Mouse (Mus musculus): ENCODE data around the gene Gata1. TPM values are rescaled to one million over a fixed set of nuclear protein-coding genes. Genes with fewer than 3 reads are reported as not detected.
A peak's percentile ranks its signal among the peaks of the same experiment; 100 is the strongest.

Gata1 gene
- total and polyA plus RNA-seq, 3 experiments = 38.1 to 93.3 (median 46.2) TPM

DNA sequence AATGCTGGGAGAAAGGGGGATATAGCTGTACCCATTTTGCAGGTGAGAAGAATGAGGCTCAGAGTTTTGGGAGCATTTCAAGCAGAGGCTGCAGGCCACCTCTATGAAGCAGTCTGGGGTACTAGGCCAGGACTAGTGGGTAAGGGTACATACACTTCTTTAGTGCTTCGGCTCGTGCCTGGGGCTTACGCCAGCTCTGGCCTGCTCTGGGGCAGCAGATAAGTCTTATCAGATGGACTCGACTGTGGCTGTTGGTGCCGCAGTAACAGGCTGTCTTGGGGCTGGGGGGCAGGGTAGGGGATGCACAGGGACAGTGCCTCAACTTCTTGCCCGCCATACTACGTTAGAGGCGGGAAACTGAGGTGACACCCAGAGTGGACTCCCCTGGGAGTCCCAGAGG is 9.6 kb downstream of the Gata1 start:
- peak overlapping the region; percentile 73 for H3K4me3 ChIP-seq (ENCODE audit: low read depth, low read length)
- peaks cover 5% of the 10 kb centered on the region for H3K36me3 ChIP-seq (replicated peaks)
- no peaks in the 10 kb centered on the region for H3K9me3 ChIP-seq (replicated peaks)
- H3K27me3 ChIP-seq (ENCODE audit: insufficient read depth, low read length) = no peaks in the 10 kb centered on the region
- ATAC-seq (ENCODE audit: extremely low read depth, insufficient number of reproducible peaks, low FRiP score, poor library complexity, severe bottlenecking) = peak; percentile 50
- DNase-seq (ENCODE audit: low spot score) = peak; percentile 39
- peak; percentile 87 for TF ChIP-seq TAL1 (conservative IDR thresholded peaks at IDR 0.05; ENCODE audit: low read depth, low read length)
- TF ChIP-seq GATA2 (IDR thresholded peaks at IDR 0.05; ENCODE audit: borderline replicate concordance, low read depth, low read length) = no peak
- H3K4me1 ChIP-seq (ENCODE audit: insufficient read depth, low read depth, low read length) = peaks cover 35% of the 10 kb centered on the region

GRCm38 (mm10) chrX:7967596-7968201 is 10.2 kb downstream of the Gata1 start:
- ATAC-seq (ENCODE audit: extremely low read depth, insufficient number of reproducible peaks, low FRiP score, poor library complexity, severe bottlenecking) (peak; percentile 30), DNase-seq (ENCODE audit: low spot score) (peak; percentile 58)
- Histone ChIP-seq H3K27me3 (ENCODE audit: insufficient read depth, low read length) (no peaks in the 10 kb centered on the region), H3K9me3 (replicated peaks) (no peaks in the 10 kb centered on the region), H3K36me3 (replicated peaks) (peaks cover 9% of the 10 kb centered on the region), H3K4me3 (ENCODE audit: low read depth, low read length) (peak overlapping the region; percentile 73), H3K4me1 (ENCODE audit: insufficient read depth, low read depth, low read length) (peaks cover 35% of the 10 kb centered on the region)
- TF ChIP-seq CTCF (IDR thresholded peaks at IDR 0.05; ENCODE audit: low read depth, low read length) (no peak), POLR2AphosphoS5 (IDR thresholded peaks at IDR 0.05; ENCODE audit: insufficient replicate concordance, low read depth, low read length) (no peak), GATA2 (IDR thresholded peaks at IDR 0.05; ENCODE audit: borderline replicate concordance, low read depth, low read length) (no peak), TAL1 (conservative IDR thresholded peaks at IDR 0.05; ENCODE audit: low read depth, low read length) (no peak), GATA1 (IDR thresholded peaks at IDR 0.05; ENCODE audit: borderline replicate concordance, low read length) (no peak)

DNA sequence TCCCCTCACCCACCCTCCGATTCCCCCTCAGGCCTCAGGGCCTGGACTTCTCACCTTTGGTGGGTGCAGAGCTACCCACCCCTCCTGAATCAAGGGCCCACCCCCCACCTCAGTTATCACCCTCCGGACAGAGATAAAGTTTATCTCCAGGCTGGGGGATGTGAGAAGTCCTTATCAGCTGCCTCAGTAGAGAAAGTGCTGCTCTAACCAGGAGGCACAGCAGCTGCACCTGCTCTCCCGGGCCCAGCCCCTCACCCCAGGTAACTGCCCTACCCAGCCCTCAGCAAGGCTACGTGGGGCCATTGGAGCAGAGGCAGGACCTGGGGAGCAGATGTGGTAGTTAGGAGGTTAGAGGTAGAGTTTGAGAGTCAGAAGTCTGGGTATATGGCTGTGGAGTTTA is 11.7 kb downstream of the Gata1 start:
- H3K4me1 ChIP-seq (ENCODE audit: insufficient read depth, low read depth, low read length) = peaks cover 28% of the 10 kb centered on the region

GRCm38 (mm10) chrX:7963829-7964626 is 13.8 kb downstream of the Gata1 start:
- TF ChIP-seq POLR2AphosphoS5 (IDR thresholded peaks at IDR 0.05; ENCODE audit: insufficient replicate concordance, low read depth, low read length) (no peak), GATA1 (IDR thresholded peaks at IDR 0.05; ENCODE audit: borderline replicate concordance, low read length) (no peak), GATA2 (IDR thresholded peaks at IDR 0.05; ENCODE audit: borderline replicate concordance, low read depth, low read length) (no peak), TAL1 (conservative IDR thresholded peaks at IDR 0.05; ENCODE audit: low read depth, low read length) (no peak)

More for the DNA sequence above, 11.7 kb downstream of the Gata1 start:
- H3K27me3 ChIP-seq (ENCODE audit: insufficient read depth, low read length) = no peaks in the 10 kb centered on the region
- ATAC-seq (ENCODE audit: extremely low read depth, insufficient number of reproducible peaks, low FRiP score, poor library complexity, severe bottlenecking) = peak; percentile 12; the same call in 1 of the 2 replicates
- peak; percentile 18 for DNase-seq (ENCODE audit: low spot score)
- peak overlapping the region; percentile 73 for H3K4me3 ChIP-seq (ENCODE audit: low read depth, low read length)
- TF ChIP-seq TAL1 (conservative IDR thresholded peaks at IDR 0.05; ENCODE audit: low read depth, low read length) (peak; percentile 82), POLR2AphosphoS5 (IDR thresholded peaks at IDR 0.05; ENCODE audit: insufficient replicate concordance, low read depth, low read length) (no peak), CTCF (IDR thresholded peaks at IDR 0.05; ENCODE audit: low read depth, low read length) (no peak)
- peaks cover 21% of the 10 kb centered on the region for H3K36me3 ChIP-seq (replicated peaks)
- H3K9me3 ChIP-seq (replicated peaks) = no peaks in the 10 kb centered on the region

GRCm38 (mm10) chrX:7958868-7959267 is 19.0 kb downstream of the Gata1 start:
- Histone ChIP-seq H3K4me1 (ENCODE audit: insufficient read depth, low read depth, low read length) (peaks cover 30% of the 10 kb centered on the region), H3K27me3 (ENCODE audit: insufficient read depth, low read length) (no peaks in the 10 kb centered on the region), H3K9me3 (replicated peaks) (no peaks in the 10 kb centered on the region), H3K4me3 (ENCODE audit: low read depth, low read length) (peak overlapping the region; percentile 28; the same call in 1 of the 2 replicates), H3K36me3 (replicated peaks) (peaks cover 71% of the 10 kb centered on the region)
- DNase-seq (ENCODE audit: low spot score) = no peak
- no peak for TF ChIP-seq GATA1 (IDR thresholded peaks at IDR 0.05; ENCODE audit: borderline replicate concordance, low read length)
- no peak for TF ChIP-seq GATA2 (IDR thresholded peaks at IDR 0.05; ENCODE audit: borderline replicate concordance, low read depth, low read length)
- no peak for TF ChIP-seq POLR2AphosphoS5 (IDR thresholded peaks at IDR 0.05; ENCODE audit: insufficient replicate concordance, low read depth, low read length)
- no peak for TF ChIP-seq TAL1 (conservative IDR thresholded peaks at IDR 0.05; ENCODE audit: low read depth, low read length)
- no peak for TF ChIP-seq CTCF (IDR thresholded peaks at IDR 0.05; ENCODE audit: low read depth, low read length)
- ATAC-seq (ENCODE audit: extremely low read depth, insufficient number of reproducible peaks, low FRiP score, poor library complexity, severe bottlenecking) = no peak

More at GRCm38 (mm10) chrX:7963829-7964626, 13.8 kb downstream of the Gata1 start:
- H3K9me3 ChIP-seq (replicated peaks) = no peaks in the 10 kb centered on the region
- H3K4me1 ChIP-seq (ENCODE audit: insufficient read depth, low read depth, low read length) = peaks cover 23% of the 10 kb centered on the region
- peaks cover 43% of the 10 kb centered on the region for H3K36me3 ChIP-seq (replicated peaks)
- peak; percentile 17 for DNase-seq (ENCODE audit: low spot score)
- no peaks in the 10 kb centered on the region for H3K27me3 ChIP-seq (ENCODE audit: insufficient read depth, low read length)
- ATAC-seq (ENCODE audit: extremely low read depth, insufficient number of reproducible peaks, low FRiP score, poor library complexity, severe bottlenecking) = peak; percentile 47
- peak overlapping the region; percentile 73 for H3K4me3 ChIP-seq (ENCODE audit: low read depth, low read length)

DNA sequence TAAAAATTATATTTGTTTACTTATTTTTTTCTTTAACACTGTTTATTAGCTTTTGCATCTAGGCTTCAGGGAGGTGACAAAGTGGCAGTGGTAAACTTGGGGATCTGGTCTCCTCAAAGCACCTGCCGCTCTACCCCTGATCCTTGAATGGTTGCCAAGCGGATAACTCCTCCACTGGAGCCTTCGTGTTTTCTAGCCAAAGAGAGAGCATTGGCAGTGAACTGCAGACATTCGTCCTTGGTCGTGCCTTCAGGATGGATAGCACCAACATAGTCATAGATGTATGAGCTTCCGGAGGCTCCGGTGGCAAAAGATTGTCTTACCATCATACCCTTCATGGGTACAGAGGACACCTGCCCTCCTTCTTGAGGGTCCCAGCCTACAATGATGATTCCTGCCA is 27.8 kb downstream of the Gata1 start:
- H3K27me3 ChIP-seq (ENCODE audit: insufficient read depth, low read length) = no peaks in the 10 kb centered on the region
- H3K4me1 ChIP-seq (ENCODE audit: insufficient read depth, low read depth, low read length) = peaks cover 14% of the 10 kb centered on the region
- TF ChIP-seq GATA2 (IDR thresholded peaks at IDR 0.05; ENCODE audit: borderline replicate concordance, low read depth, low read length) (no peak), TAL1 (conservative IDR thresholded peaks at IDR 0.05; ENCODE audit: low read depth, low read length) (no peak), CTCF (IDR thresholded peaks at IDR 0.05; ENCODE audit: low read depth, low read length) (no peak), GATA1 (IDR thresholded peaks at IDR 0.05; ENCODE audit: borderline replicate concordance, low read length) (no peak), POLR2AphosphoS5 (IDR thresholded peaks at IDR 0.05; ENCODE audit: insufficient replicate concordance, low read depth, low read length) (no peak)
- ATAC-seq (ENCODE audit: extremely low read depth, insufficient number of reproducible peaks, low FRiP score, poor library complexity, severe bottlenecking) (no peak), DNase-seq (ENCODE audit: low spot score) (no peak)
- peaks cover 2% of the 10 kb centered on the region for H3K36me3 ChIP-seq (replicated peaks)
- H3K4me3 ChIP-seq (ENCODE audit: low read depth, low read length) = no peak overlapping the region
- no peaks in the 10 kb centered on the region for H3K9me3 ChIP-seq (replicated peaks)

All from G1E (cell line).